Mouse (Mus musculus) kidney, adult 2 months (tissue): ENCODE data around the gene Trpm3.

Experiments used
- CTCF ChIP-seq: fragments of 200-500 bp; conservative IDR thresholded peaks from 2 replicates; pipeline ENCODE4 v1.5.1; 2011; ENCODE audit warnings: low read depth, mild to moderate bottlenecking, control low read depth, low read length, moderate library complexity, mixed read lengths; ENCODE audit not compliant: insufficient read depth, insufficient read length
- POLR2A ChIP-seq: fragments of 200-500 bp; IDR thresholded peaks from one replicate; pipeline ENCODE4 v1.6.1; 2011; ENCODE audit warnings: low read depth, low read length, control low read depth

GRCm38 (mm10) chr19:22703876-22704275, 565.0 kb downstream of the Trpm3 start:
- TF ChIP-seq CTCF: no peak
- no peak for TF ChIP-seq POLR2A
